Mouse (Mus musculus): ENCODE data around the gene Hcrt. TPM values are rescaled to one million over a fixed set of nuclear protein-coding genes. Genes with fewer than 3 reads are reported as not detected.

The Hcrt gene
- total and polyA plus RNA-seq, 2 experiments from 2014 or later, result not detected

- Histone ChIP-seq H3K4me2 (ENCODE audit: low read depth, low read length) (no peak overlapping the region), H3K9me3 (replicated peaks; ENCODE audit: control insufficient read depth, low read length) (no peaks in the 10 kb centered on the region), H3K9ac (replicated peaks; ENCODE audit: low read depth, low read length) (no peak overlapping the region), H3K4me1 (ENCODE audit: control insufficient read depth, insufficient read depth) (no peaks in the 10 kb centered on the region), H3K27ac (ENCODE audit: low read depth) (no peak overlapping the region), H3K27me3 (ENCODE audit: control insufficient read depth, insufficient read depth, low read length) (no peaks in the 10 kb centered on the region), H3K36me3 (replicated peaks; ENCODE audit: control insufficient read depth, insufficient read depth, low read length) (peaks cover 62% of the 10 kb centered on the region), H3K4me3 (ENCODE audit: low read depth, low read length) (no peak overlapping the region)
- WGBS, result 64% methylated on average over 8 of the region's 8 CpGs
- TF ChIP-seq CTCF (IDR thresholded peaks at IDR 0.05; ENCODE audit: low read depth) (no peak), EP300 (IDR thresholded peaks at IDR 0.05; ENCODE audit: low read depth) (no peak)
- DNase-seq (ENCODE audit: low spot score), result no peak
- ATAC-seq (ENCODE audit: insufficient read depth, low read depth), result no peak
Observed at GRCm38 (mm10) chr11:100780247-100780646, 17.5 kb upstream of the Hcrt start.

GRCm38 (mm10) chr11:100778069-100778468, 15.3 kb upstream of the Hcrt start:
- no peaks in the 10 kb centered on the region for H3K9me3 ChIP-seq (replicated peaks; ENCODE audit: control insufficient read depth, low read length)
- WGBS, result 54% methylated on average over 3 of the region's 3 CpGs
- ATAC-seq (ENCODE audit: insufficient read depth, low read depth), result no peak

DNA sequence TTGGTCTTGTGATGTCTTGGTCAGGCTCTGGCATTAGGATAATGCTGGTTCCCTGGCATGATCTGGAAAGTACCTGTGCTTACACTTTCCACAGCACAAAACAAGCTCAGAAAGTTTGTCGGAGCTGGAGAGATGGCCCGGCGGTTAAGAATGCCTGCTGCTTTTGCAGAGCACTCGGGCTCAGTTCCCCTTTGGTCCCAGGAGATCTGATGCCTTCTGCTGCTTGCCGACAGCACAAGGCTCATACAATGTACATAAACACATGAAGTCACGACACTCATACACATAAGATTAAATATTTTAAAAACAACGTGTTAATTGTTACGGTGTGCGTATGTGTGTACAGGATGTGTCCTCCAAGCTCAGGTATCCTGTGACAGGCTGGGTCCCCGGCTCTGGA, 13.2 kb upstream of the Hcrt start:
- no peak for TF ChIP-seq CTCF (IDR thresholded peaks at IDR 0.05; ENCODE audit: low read depth)
- no peak for TF ChIP-seq EP300 (IDR thresholded peaks at IDR 0.05; ENCODE audit: low read depth)
- H3K4me3 ChIP-seq (ENCODE audit: low read depth, low read length), result no peak overlapping the region
- WGBS, result 74% methylated on average over 10 of the region's 10 CpGs
- H3K9me3 ChIP-seq (replicated peaks; ENCODE audit: control insufficient read depth, low read length), result no peaks in the 10 kb centered on the region
- H3K4me1 ChIP-seq (ENCODE audit: control insufficient read depth, insufficient read depth), result no peaks in the 10 kb centered on the region
- no peaks in the 10 kb centered on the region for H3K27me3 ChIP-seq (ENCODE audit: control insufficient read depth, insufficient read depth, low read length)
- H3K36me3 ChIP-seq (replicated peaks; ENCODE audit: control insufficient read depth, insufficient read depth, low read length), result peaks cover 19% of the 10 kb centered on the region
- H3K4me2 ChIP-seq (ENCODE audit: low read depth, low read length), result no peak overlapping the region
- no peak overlapping the region for H3K9ac ChIP-seq (replicated peaks; ENCODE audit: low read depth, low read length)
- ATAC-seq (ENCODE audit: insufficient read depth, low read depth) (no peak), DNase-seq (ENCODE audit: low spot score) (no peak)
- no peak overlapping the region for H3K27ac ChIP-seq (ENCODE audit: low read depth)

More at GRCm38 (mm10) chr11:100778069-100778468, 15.3 kb upstream of the Hcrt start:
- no peak overlapping the region for H3K4me3 ChIP-seq (ENCODE audit: low read depth, low read length)
- H3K4me2 ChIP-seq (ENCODE audit: low read depth, low read length), result no peak overlapping the region
- TF ChIP-seq CTCF (IDR thresholded peaks at IDR 0.05; ENCODE audit: low read depth) (no peak), EP300 (IDR thresholded peaks at IDR 0.05; ENCODE audit: low read depth) (no peak)
- H3K27me3 ChIP-seq (ENCODE audit: control insufficient read depth, insufficient read depth, low read length), result no peaks in the 10 kb centered on the region
- H3K27ac ChIP-seq (ENCODE audit: low read depth), result no peak overlapping the region
- DNase-seq (ENCODE audit: low spot score), result no peak
- H3K9ac ChIP-seq (replicated peaks; ENCODE audit: low read depth, low read length), result no peak overlapping the region
- H3K4me1 ChIP-seq (ENCODE audit: control insufficient read depth, insufficient read depth), result no peaks in the 10 kb centered on the region
- H3K36me3 ChIP-seq (replicated peaks; ENCODE audit: control insufficient read depth, insufficient read depth, low read length), result peaks cover 41% of the 10 kb centered on the region

DNA sequence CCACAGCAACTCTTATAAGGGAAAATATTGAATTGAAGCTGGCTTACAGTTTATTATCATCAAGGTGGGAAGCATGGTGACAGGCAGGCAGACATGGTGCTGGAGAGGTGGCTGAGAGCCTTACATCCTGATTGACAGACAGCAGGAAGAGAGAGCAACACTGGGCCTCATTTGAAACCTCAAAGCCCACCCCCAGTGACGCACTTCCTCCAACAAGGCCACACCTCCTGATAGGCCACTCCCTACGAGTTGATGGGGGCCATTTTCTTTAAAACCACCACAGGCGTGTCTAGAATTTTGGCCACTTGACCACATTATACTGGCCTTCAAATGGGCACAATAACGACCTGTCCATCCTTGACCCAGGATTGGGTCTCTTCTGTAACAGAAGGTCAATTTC, 11.5 kb upstream of the Hcrt start:
- H3K9ac ChIP-seq (replicated peaks; ENCODE audit: low read depth, low read length), result no peak overlapping the region
- no peaks in the 10 kb centered on the region for H3K9me3 ChIP-seq (replicated peaks; ENCODE audit: control insufficient read depth, low read length)
- DNase-seq (ENCODE audit: low spot score), result no peak
- no peaks in the 10 kb centered on the region for H3K27me3 ChIP-seq (ENCODE audit: control insufficient read depth, insufficient read depth, low read length)
- H3K4me2 ChIP-seq (ENCODE audit: low read depth, low read length), result no peak overlapping the region
- no peak for ATAC-seq (ENCODE audit: insufficient read depth, low read depth)
- H3K27ac ChIP-seq (ENCODE audit: low read depth), result no peak overlapping the region
- TF ChIP-seq EP300 (IDR thresholded peaks at IDR 0.05; ENCODE audit: low read depth) (no peak), CTCF (IDR thresholded peaks at IDR 0.05; ENCODE audit: low read depth) (no peak)
- peaks cover 6% of the 10 kb centered on the region for H3K4me1 ChIP-seq (ENCODE audit: control insufficient read depth, insufficient read depth)
- no peak overlapping the region for H3K4me3 ChIP-seq (ENCODE audit: low read depth, low read length)
- 80% methylated on average over 4 of the region's 4 CpGs for WGBS
- peaks cover 3% of the 10 kb centered on the region; the same call in 1 of the 2 replicates for H3K36me3 ChIP-seq (replicated peaks; ENCODE audit: control insufficient read depth, insufficient read depth, low read length)

GRCm38 (mm10) chr11:100770646-100771408, 8.1 kb upstream of the Hcrt start, which contains the start of gene Ghdc:
Gene Ghdc (minus strand): TSS chr11:100770957.
- H3K4me3 ChIP-seq (ENCODE audit: low read depth, low read length), result peak within 1 kb of the TSS; percentile 78
- 9% methylated on average over 17 of the region's 17 CpGs for WGBS
- DNase-seq (ENCODE audit: low spot score) (peak; percentile 83), ATAC-seq (ENCODE audit: insufficient read depth, low read depth) (peak; percentile 84)
- peak within 1 kb of the TSS; percentile 73 for H3K4me2 ChIP-seq (ENCODE audit: low read depth, low read length)
- peaks cover 4% of the 10 kb centered on the region; the same call in 1 of the 2 replicates for H3K36me3 ChIP-seq (replicated peaks; ENCODE audit: control insufficient read depth, insufficient read depth, low read length)
- no peak for TF ChIP-seq EP300 (IDR thresholded peaks at IDR 0.05; ENCODE audit: low read depth)
- no peak for TF ChIP-seq CTCF (IDR thresholded peaks at IDR 0.05; ENCODE audit: low read depth)
- H3K27me3 ChIP-seq (ENCODE audit: control insufficient read depth, insufficient read depth, low read length), result no peaks in the 10 kb centered on the region
- peaks cover 6% of the 10 kb centered on the region for H3K4me1 ChIP-seq (ENCODE audit: control insufficient read depth, insufficient read depth)
- peak within 1 kb of the TSS; percentile 52 for H3K27ac ChIP-seq (ENCODE audit: low read depth)
- H3K9me3 ChIP-seq (replicated peaks; ENCODE audit: control insufficient read depth, low read length), result no peaks in the 10 kb centered on the region
- peak within 1 kb of the TSS; percentile 56 for H3K9ac ChIP-seq (replicated peaks; ENCODE audit: low read depth, low read length)
